Mouse (Mus musculus): Measurements from ENCODE around the gene Clip3. TPM values are rescaled to one million over a fixed set of nuclear protein-coding genes. Genes with fewer than 3 reads are reported as not detected.

Clip3 gene
- total RNA-seq, 1 experiment: 5.4 TPM

- in situ Hi-C loops (cut with MboI; ENCODE audit: low sequenced_read_pairs in 2 of 2, unreplicated experiment in 2 of 2): no loop called here
- H3K4me1 ChIP-seq (ENCODE audit: control insufficient read depth in 2 of 2, insufficient read depth in 2 of 2, low read length in 2 of 2, poor library complexity in 1 of 2): peaks cover 3 to 7% of the 10 kb centered on the region in 2 experiments; a peak in 2 of 4 replicates
- no peak for DNase-seq (ENCODE audit: low read depth, low spot score)
- 0 out of 2 replicates have a peak within 1 kb of the TSS, but pooled peaks have one; percentile 6 for H3K27ac ChIP-seq (ENCODE audit: insufficient read depth, low read depth, low read length, poor library complexity, severe bottlenecking)
- peak within 1 kb of the TSS; percentile 68 to 78 for H3K4me3 ChIP-seq (ENCODE audit: insufficient read depth in 1 of 2, low read depth in 1 of 2, low read length in 2 of 2, poor library complexity in 1 of 2, severe bottlenecking in 1 of 2)
- TF ChIP-seq MAFK (IDR thresholded peaks at IDR 0.05; ENCODE audit: insufficient read depth, low read depth, low read length) (no peak), ZNF384 (IDR thresholded peaks at IDR 0.05; ENCODE audit: low read depth, low read length) (no peak), ZC3H11A (IDR thresholded peaks at IDR 0.05; ENCODE audit: borderline replicate concordance, low read depth, low read length) (no peak), HCFC1 (IDR thresholded peaks at IDR 0.05; ENCODE audit: borderline replicate concordance, insufficient read depth, low read length) (no peak), CHD2 (IDR thresholded peaks at IDR 0.05; ENCODE audit: low read depth, low read length) (no peak)
- H3K9me3 ChIP-seq (ENCODE audit: control insufficient read depth, insufficient read depth, low read depth, low read length): no peaks in the 10 kb centered on the region
- H3K9ac ChIP-seq (ENCODE audit: insufficient read depth, low read depth, low read length, poor library complexity, severe bottlenecking): peak within 1 kb of the TSS; percentile 76
- peaks cover 2% of the 10 kb centered on the region; the same call in 1 of the 2 replicates for H3K36me3 ChIP-seq (ENCODE audit: control insufficient read depth, insufficient read depth, low read length, poor library complexity, severe bottlenecking)
Measured at GRCm38 (mm10) chr7:30314721-30315155, 23.2 kb downstream of the Clip3 start, which contains the start of gene Syne4. Syne4 (plus strand) TSS chr7:30314807.

DNA sequence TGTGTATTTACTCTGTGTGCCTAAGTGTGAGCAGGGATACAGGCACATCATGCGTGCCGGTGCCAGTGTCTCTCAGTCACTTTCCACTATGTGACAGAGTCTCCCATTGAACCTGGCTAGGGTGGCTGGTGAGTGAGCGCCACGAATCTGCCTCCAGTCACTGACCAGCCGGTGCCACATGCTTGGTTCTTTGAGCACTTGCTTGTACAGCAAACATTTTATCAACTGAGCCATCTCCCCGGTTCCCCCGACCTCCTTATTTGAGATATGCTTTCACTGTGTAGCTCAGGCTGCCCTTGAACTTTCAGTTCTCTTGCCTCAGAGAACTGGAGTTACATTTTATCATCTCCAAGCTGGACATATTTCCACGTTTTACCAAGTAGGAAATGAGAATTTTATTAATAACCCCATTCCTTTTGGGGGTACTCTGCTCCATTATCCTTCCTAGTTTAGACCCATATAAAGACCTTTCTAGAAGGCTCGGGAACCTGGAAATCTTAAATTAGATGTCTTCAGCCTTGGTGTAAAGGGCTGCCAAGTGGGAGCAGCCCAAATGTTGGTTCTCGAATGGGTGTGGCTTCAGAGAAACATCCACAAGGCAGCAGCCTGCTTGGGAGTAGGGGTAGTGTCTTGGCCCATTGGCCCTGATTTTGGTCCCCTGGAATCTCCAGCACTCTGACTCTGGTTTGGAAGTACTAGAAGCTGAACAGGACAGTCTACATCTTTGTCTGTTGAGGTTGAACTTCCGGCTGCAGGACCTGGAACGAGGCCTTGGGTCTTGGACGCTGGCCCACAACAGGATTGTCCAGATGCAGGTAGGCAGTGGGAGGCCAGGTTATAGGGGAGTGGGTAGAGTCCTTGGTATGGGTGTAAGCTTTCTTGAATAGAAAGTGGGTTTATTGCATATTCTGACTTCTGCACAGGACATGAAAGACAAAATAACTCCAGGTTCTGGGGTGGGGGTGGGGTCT is 24.3 kb downstream of the Clip3 start:
- H3K9ac ChIP-seq (ENCODE audit: insufficient read depth, low read depth, low read length, poor library complexity, severe bottlenecking): no peak overlapping the region
- peaks cover 5% of the 10 kb centered on the region; the same call in 1 of the 2 replicates for H3K36me3 ChIP-seq (ENCODE audit: control insufficient read depth, insufficient read depth, low read length, poor library complexity, severe bottlenecking)
- peak overlapping the region; percentile 68 to 78; a peak in 3 of 4 replicates for H3K4me3 ChIP-seq (ENCODE audit: insufficient read depth in 1 of 2, low read depth in 1 of 2, low read length in 2 of 2, poor library complexity in 1 of 2, severe bottlenecking in 1 of 2)
- peaks cover 0 to 6% of the 10 kb centered on the region in 2 experiments; a peak in 2 of 4 replicates for H3K4me1 ChIP-seq (ENCODE audit: control insufficient read depth in 2 of 2, insufficient read depth in 2 of 2, low read length in 2 of 2, poor library complexity in 1 of 2)
- no peak overlapping the region for H3K27ac ChIP-seq (ENCODE audit: insufficient read depth, low read depth, low read length, poor library complexity, severe bottlenecking)
- in situ Hi-C loops (cut with MboI; ENCODE audit: low sequenced_read_pairs in 2 of 2, unreplicated experiment in 2 of 2): no loop called here
- TF ChIP-seq ZC3H11A (IDR thresholded peaks at IDR 0.05; ENCODE audit: borderline replicate concordance, low read depth, low read length): no peak
- no peak for TF ChIP-seq CHD2 (IDR thresholded peaks at IDR 0.05; ENCODE audit: low read depth, low read length)
- no peak for TF ChIP-seq MAFK (IDR thresholded peaks at IDR 0.05; ENCODE audit: insufficient read depth, low read depth, low read length)
- no peak for TF ChIP-seq HCFC1 (IDR thresholded peaks at IDR 0.05; ENCODE audit: borderline replicate concordance, insufficient read depth, low read length)
- no peak for TF ChIP-seq ZNF384 (IDR thresholded peaks at IDR 0.05; ENCODE audit: low read depth, low read length)
- H3K9me3 ChIP-seq (ENCODE audit: control insufficient read depth, insufficient read depth, low read depth, low read length): no peaks in the 10 kb centered on the region
- no peak for DNase-seq (ENCODE audit: low read depth, low spot score)

- Histone ChIP-seq H3K4me3 (ENCODE audit: insufficient read depth in 1 of 2, low read depth in 1 of 2, low read length in 2 of 2, poor library complexity in 1 of 2, severe bottlenecking in 1 of 2) (no peak overlapping the region), H3K4me1 (ENCODE audit: control insufficient read depth in 2 of 2, insufficient read depth in 2 of 2, low read length in 2 of 2, poor library complexity in 1 of 2) (peaks cover 4 to 7% of the 10 kb centered on the region in 2 experiments; a peak in 3 of 4 replicates), H3K9ac (ENCODE audit: insufficient read depth, low read depth, low read length, poor library complexity, severe bottlenecking) (no peak overlapping the region), H3K27ac (ENCODE audit: insufficient read depth, low read depth, low read length, poor library complexity, severe bottlenecking) (no peak overlapping the region), H3K9me3 (ENCODE audit: control insufficient read depth, insufficient read depth, low read depth, low read length) (no peaks in the 10 kb centered on the region), H3K36me3 (ENCODE audit: control insufficient read depth, insufficient read depth, low read length, poor library complexity, severe bottlenecking) (peaks cover 5% of the 10 kb centered on the region; the same call in 1 of the 2 replicates)
- in situ Hi-C loops (cut with MboI; ENCODE audit: low sequenced_read_pairs in 2 of 2, unreplicated experiment in 2 of 2): no loop called here
- TF ChIP-seq CHD2 (IDR thresholded peaks at IDR 0.05; ENCODE audit: low read depth, low read length) (no peak), ZC3H11A (IDR thresholded peaks at IDR 0.05; ENCODE audit: borderline replicate concordance, low read depth, low read length) (no peak), MAFK (IDR thresholded peaks at IDR 0.05; ENCODE audit: insufficient read depth, low read depth, low read length) (no peak)
- no peak for DNase-seq (ENCODE audit: low read depth, low spot score)
Measured at GRCm38 (mm10) chr7:30318142-30318541, 26.6 kb downstream of the Clip3 start.

- no peak overlapping the region; the same call in 1 of the 2 replicates for H3K9ac ChIP-seq (ENCODE audit: insufficient read depth, low read depth, low read length, poor library complexity, severe bottlenecking)
- H3K9me3 ChIP-seq (ENCODE audit: control insufficient read depth, insufficient read depth, low read depth, low read length): no peaks in the 10 kb centered on the region
- in situ Hi-C loops (cut with MboI; ENCODE audit: low sequenced_read_pairs in 2 of 2, unreplicated experiment in 2 of 2): no loop called here
- DNase-seq (ENCODE audit: low read depth, low spot score): no peak
- no peak overlapping the region for H3K27ac ChIP-seq (ENCODE audit: insufficient read depth, low read depth, low read length, poor library complexity, severe bottlenecking)
- H3K4me1 ChIP-seq (ENCODE audit: control insufficient read depth in 2 of 2, insufficient read depth in 2 of 2, low read length in 2 of 2, poor library complexity in 1 of 2): peaks cover 3 to 4% of the 10 kb centered on the region in 2 experiments; a peak in 2 of 4 replicates
- H3K36me3 ChIP-seq (ENCODE audit: control insufficient read depth, insufficient read depth, low read length, poor library complexity, severe bottlenecking): peaks cover 5% of the 10 kb centered on the region; the same call in 1 of the 2 replicates
- TF ChIP-seq ZNF384 (IDR thresholded peaks at IDR 0.05; ENCODE audit: low read depth, low read length) (no peak), ZC3H11A (IDR thresholded peaks at IDR 0.05; ENCODE audit: borderline replicate concordance, low read depth, low read length) (no peak), MAFK (IDR thresholded peaks at IDR 0.05; ENCODE audit: insufficient read depth, low read depth, low read length) (no peak), HCFC1 (IDR thresholded peaks at IDR 0.05; ENCODE audit: borderline replicate concordance, insufficient read depth, low read length) (no peak), CHD2 (IDR thresholded peaks at IDR 0.05; ENCODE audit: low read depth, low read length) (no peak)
- peak overlapping the region in 1 of 2 experiments; percentile 98; a peak in 2 of 4 replicates for H3K4me3 ChIP-seq (ENCODE audit: insufficient read depth in 1 of 2, low read depth in 1 of 2, low read length in 2 of 2, poor library complexity in 1 of 2, severe bottlenecking in 1 of 2)
Measured at GRCm38 (mm10) chr7:30320946-30321345, 29.4 kb downstream of the Clip3 start.

Measured in ES-E14 (cell line).